Mouse (Mus musculus): Measurements from ENCODE around the gene Gm10945.

The Gm10945 gene

DNA sequence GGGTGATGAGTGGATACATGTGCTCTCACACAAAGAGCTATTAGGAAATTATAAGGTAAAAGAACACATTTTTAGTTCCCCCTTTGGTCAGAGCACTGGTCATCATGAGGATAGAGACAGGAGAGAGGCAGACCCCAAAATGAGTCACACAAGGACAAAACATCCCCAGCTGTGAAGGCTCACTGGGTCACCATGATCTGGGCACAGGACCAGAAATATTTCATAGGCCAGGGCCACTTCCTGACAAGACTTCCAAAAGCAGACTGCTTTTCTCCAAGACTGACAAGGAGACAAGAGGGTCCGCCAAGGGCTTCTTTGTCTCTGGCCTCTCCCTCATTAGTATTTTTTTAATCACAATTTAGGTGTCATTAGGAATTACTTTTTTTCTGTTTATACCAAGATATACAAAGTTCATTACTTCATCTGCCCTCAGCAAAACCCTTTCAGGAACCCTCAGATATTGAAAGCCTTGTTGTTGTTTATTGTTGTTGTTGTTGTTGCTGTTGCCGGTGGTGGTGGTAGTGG, at the start of gene Gm10945:
Gm10945 (minus strand) TSS at position 475 of the 525 bp plus-strand sequence.
- no peak for ATAC-seq (ENCODE audit: low TSS enrichment)

- peak; percentile 60; the same call in 1 of the 2 replicates for ATAC-seq (ENCODE audit: low TSS enrichment)
These were observed 28.7 kb upstream of the Gm10945 start for GRCm38 (mm10) chr10:6790226-6790625.

DNA sequence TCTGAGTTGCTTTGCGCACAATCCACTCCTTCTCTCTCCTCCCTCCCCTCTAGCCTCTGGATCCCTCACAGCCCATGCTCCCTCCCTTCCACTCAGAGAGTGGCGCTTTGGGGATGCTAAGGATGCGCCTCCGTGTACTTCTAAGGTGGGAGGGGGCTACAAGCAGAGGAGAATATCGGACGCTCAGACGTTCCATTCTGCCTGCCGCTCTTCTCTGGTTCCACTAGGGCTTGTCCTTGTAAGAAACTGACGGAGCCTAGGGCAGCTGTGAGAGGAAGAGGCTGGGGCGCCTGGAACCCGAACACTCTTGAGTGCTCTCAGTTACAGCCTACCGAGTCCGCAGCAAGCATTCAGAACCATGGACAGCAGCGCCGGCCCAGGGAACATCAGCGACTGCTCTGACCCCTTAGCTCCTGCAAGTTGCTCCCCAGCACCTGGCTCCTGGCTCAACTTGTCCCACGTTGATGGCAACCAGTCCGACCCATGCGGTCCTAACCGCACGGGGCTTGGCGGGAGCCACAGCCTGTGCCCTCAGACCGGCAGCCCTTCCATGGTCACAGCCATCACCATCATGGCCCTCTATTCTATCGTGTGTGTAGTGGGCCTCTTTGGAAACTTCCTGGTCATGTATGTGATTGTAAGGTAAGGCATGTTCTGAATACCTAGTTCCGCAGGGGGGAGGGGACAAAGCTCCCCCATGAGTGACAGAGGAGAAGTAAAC, 27.1 kb upstream of the Gm10945 start:
- peak; percentile 94 for ATAC-seq (ENCODE audit: low TSS enrichment)

- ATAC-seq (ENCODE audit: low TSS enrichment) = no peak
These were observed 3.4 kb downstream of the Gm10945 start, which contains the start of gene Oprm1 for GRCm38 (mm10) chr10:6758206-6758605. TSS of gene Oprm1 (plus strand) at chr10:6758506.

- no peak for ATAC-seq (ENCODE audit: low TSS enrichment)
These were observed 8.2 kb downstream of the Gm10945 start for GRCm38 (mm10) chr10:6753375-6753774.

DNA sequence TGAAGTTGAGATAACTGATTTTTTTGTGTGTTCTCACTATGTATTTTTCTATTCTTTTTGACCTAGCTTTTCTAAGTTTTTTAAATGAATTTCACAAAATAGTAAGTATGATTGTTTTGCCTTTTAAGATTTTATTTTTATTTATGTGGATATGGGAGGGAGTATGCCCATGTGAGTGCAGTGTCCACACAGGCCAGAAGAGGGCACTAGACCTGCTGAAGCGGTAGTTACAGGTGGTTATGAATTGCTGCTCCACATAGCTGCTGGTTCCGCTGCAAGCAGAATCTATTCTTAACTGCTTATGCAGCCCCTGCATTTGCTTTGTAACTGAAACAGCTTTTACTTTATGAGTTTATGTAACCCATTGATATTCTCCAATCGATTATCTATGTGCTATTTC, 33.1 kb downstream of the Gm10945 start:
- no peak for ATAC-seq (ENCODE audit: low TSS enrichment)

DNA sequence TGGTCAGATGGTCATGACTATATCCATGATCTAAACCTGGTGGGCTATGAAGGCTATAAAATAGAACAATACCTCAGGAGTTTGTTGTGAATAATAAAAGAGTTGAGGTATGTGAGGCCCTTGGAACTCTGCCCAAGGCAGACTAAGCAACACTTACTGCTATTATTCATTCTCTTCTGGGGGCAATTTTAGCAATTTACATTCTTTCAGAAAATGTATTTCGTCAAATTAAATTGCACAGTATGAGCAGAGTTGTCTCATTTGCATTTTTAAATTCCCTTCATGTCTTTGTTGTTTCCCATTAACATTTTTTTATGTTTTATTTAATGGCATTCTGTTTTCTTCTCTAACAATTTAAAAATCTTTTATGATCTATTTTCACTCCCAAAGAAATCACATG, 37.8 kb downstream of the Gm10945 start:
- no peak for ATAC-seq (ENCODE audit: low TSS enrichment)

GRCm38 (mm10) chr10:6717181-6717948, 44.2 kb downstream of the Gm10945 start:
- no peak for ATAC-seq (ENCODE audit: low TSS enrichment)

DNA sequence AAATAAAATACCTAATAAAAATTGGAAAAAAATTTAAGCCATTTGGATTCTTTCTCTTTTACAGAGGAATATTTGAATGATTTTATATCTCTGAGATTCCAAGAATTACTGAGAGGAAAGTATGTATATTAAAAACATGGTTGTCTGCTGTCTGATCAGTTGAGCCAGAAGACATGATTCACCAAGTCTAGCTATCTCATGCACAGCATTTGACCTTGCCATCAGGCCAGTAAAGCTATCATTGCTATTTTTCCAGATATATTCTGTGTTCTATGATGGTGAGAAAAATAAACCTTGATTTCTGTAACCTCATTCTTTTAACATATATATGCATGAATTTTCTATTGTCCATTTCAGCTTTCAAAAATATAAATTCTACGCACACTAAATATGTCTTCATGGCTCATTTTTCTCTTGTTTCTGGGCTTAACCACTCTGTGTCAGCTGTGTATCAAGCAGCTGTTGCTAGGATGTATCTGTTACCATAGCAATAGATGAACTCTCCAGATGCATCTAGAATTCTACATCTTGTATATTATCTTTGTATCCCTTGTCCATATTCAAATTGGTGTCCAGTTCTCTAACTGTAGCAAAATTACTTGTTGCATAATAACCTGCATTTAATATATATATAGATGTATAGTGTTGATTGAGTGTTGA, 56.2 kb downstream of the Gm10945 start:
- ATAC-seq (ENCODE audit: low TSS enrichment) = no peak

DNA sequence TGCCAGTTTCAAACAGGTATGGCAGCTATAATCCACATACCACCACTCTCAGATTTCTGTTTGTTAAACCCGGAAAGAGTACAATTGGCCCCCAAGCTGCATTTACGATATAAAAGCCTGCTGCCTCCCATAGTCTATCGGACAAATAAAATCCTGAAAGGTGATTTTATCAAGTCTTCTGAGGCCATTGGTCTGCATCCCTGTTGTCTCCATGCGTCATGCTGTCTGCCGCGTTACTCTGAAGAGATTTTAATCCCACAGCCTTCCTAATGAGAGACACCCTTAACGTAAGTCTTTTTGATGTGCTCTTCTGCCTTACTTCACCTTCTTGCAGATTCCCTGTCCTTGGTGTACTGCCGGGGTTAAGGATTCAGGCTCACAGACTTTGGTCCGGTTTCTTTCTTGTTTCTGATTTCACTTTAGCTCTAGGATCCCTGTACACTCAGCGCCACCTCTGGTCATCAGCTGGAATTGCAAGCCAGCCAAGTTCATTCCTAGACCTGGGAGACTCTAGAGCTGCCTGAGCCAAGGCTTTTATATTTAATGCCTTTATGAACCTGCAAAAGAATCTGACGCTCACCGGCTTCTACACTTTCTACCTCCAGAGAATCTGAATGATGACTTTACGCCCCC, 67.2 kb downstream of the Gm10945 start:
- ATAC-seq (ENCODE audit: low TSS enrichment) = peak; percentile 93
